Mouse (Mus musculus): ENCODE results near the gene Cnn3. TPM values are rescaled to one million over a fixed set of nuclear protein-coding genes. Genes with fewer than 3 reads are reported as not detected.

Cnn3 gene
- polyA plus RNA-seq, 1 experiment from 2014 or later = 627 TPM

- H3K4me1 ChIP-seq = peaks cover 26% of the 10 kb centered on the region
- no peaks in the 10 kb centered on the region for H3K36me3 ChIP-seq
- peak; percentile 89 for ATAC-seq (ENCODE audit: borderline replicate concordance, extremely low read depth, low FRiP score, low TSS enrichment)
- H3K4me2 ChIP-seq = peak overlapping the region; percentile 90
- under 1% methylated on average over 85 of the region's 93 CpGs for WGBS
- H3K27ac ChIP-seq = peak overlapping the region; percentile 97
- peaks cover 13% of the 10 kb centered on the region; the same call in 1 of the 2 replicates for H3K27me3 ChIP-seq
- no peaks in the 10 kb centered on the region for H3K9me3 ChIP-seq
- H3K9ac ChIP-seq = peak overlapping the region; percentile 95
- H3K4me3 ChIP-seq = peak overlapping the region; percentile 88
Observed at GRCm38 (mm10) chr3:121426621-121427519, 573 bp downstream of the Cnn3 start.

- Histone ChIP-seq H3K4me2 (peak overlapping the region; percentile 90), H3K27me3 (peaks cover 13% of the 10 kb centered on the region; the same call in 1 of the 2 replicates), H3K27ac (peak overlapping the region; percentile 97), H3K9me3 (no peaks in the 10 kb centered on the region), H3K9ac (peak overlapping the region; percentile 95), H3K4me3 (peak overlapping the region; percentile 88), H3K36me3 (no peaks in the 10 kb centered on the region), H3K4me1 (peaks cover 27% of the 10 kb centered on the region)
- under 1% methylated on average over 13 of the region's 13 CpGs for WGBS
- ATAC-seq (ENCODE audit: borderline replicate concordance, extremely low read depth, low FRiP score, low TSS enrichment) = peak; percentile 55; the same call in 1 of the 2 replicates
Observed at GRCm38 (mm10) chr3:121427520-121427908, 1.2 kb downstream of the Cnn3 start.

DNA sequence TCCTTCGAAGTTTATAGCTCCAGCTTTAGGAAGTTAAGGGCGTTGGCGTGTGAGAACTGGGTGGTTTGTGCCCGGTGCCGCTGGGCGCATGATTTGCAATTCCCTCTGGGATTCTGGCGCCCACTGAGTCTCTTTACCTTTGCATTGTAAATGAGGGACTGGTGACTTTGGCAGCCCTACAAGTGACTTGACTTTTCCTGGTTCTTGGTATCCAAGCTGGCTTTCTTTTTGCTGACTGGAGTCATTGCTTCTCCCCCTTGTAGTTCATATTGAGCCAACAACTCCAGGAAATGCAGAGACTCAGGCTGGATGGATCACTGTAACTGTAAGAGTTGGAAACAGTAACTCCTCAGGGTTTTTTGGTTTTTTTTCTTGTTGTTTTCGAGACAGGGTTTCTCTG, 1.9 kb downstream of the Cnn3 start:
- H3K4me3 ChIP-seq = peak overlapping the region; percentile 88
- no peak for ATAC-seq (ENCODE audit: borderline replicate concordance, extremely low read depth, low FRiP score, low TSS enrichment)
- peak overlapping the region; percentile 90 for H3K4me2 ChIP-seq
- 5% methylated on average over 8 of the region's 8 CpGs for WGBS
- H3K9ac ChIP-seq = peak overlapping the region; percentile 95
- H3K27me3 ChIP-seq = peaks cover 11% of the 10 kb centered on the region; the same call in 1 of the 2 replicates
- no peaks in the 10 kb centered on the region for H3K36me3 ChIP-seq
- peaks cover 33% of the 10 kb centered on the region for H3K4me1 ChIP-seq
- H3K9me3 ChIP-seq = no peaks in the 10 kb centered on the region
- peak overlapping the region; percentile 97 for H3K27ac ChIP-seq

DNA sequence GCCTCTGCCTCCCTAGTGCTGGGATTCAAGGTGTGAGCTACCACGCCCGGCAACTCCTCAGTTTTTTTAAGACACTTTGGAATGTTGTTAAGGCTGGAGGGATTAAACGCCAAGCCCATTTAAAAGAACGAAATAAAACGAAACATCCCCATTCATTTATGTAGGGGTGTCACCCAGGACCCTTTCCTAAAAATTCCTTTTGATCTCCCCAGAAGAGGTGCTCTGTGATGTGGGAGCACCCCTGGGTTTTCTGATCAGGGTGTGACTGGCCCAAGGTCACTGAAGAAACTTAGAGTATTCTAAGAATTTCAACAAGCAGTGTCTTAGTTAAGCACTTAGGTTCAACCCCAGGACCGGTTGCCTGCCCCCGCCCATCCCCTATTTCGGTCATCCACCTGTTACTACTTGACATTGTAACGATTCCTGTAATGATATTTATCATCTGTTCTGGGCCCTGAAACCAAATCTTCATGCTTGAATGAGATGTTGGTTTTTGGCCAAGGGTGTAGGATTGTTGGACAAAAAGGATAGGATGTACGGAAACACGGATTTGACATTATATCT, 2.5 kb downstream of the Cnn3 start:
- Histone ChIP-seq H3K4me1 (peaks cover 39% of the 10 kb centered on the region), H3K27me3 (0 out of 2 replicates have a peak, but pooled peaks cover 8% of the 10 kb centered on the region), H3K9me3 (no peaks in the 10 kb centered on the region), H3K27ac (no peak overlapping the region), H3K9ac (peak overlapping the region; percentile 95), H3K4me3 (peak overlapping the region; percentile 88), H3K36me3 (no peaks in the 10 kb centered on the region), H3K4me2 (peak overlapping the region; percentile 90)
- no peak for ATAC-seq (ENCODE audit: borderline replicate concordance, extremely low read depth, low FRiP score, low TSS enrichment)
- WGBS = 40% methylated on average over 11 of the region's 11 CpGs

DNA sequence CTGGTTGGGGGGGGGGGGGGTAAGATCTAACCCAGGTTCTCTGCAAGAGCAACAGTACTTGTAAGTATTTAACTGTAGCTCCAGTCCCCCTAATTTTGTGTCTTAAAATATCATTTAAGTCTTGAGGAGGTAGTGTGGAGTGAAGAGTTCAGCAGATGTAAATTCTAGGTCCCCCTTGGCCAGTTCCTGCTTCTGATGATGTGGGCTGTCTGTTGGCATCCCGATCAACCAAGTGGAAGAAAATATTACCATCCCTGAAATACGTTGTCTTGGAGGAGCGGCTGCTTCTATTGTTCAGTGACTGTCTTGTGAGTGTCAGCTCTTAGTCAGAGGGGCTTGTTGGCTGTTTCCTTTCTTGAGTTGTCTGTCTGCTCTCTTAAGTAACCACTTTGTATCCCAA, 3.2 kb downstream of the Cnn3 start:
- Histone ChIP-seq H3K4me1 (peaks cover 46% of the 10 kb centered on the region), H3K9me3 (no peaks in the 10 kb centered on the region), H3K9ac (no peak overlapping the region), H3K4me3 (no peak overlapping the region; the same call in none of the 2 replicates), H3K4me2 (peak overlapping the region; percentile 90), H3K36me3 (no peaks in the 10 kb centered on the region), H3K27ac (peak overlapping the region; percentile 16; the same call in 1 of the 2 replicates), H3K27me3 (0 out of 2 replicates have a peak, but pooled peaks cover 5% of the 10 kb centered on the region)
- ATAC-seq (ENCODE audit: borderline replicate concordance, extremely low read depth, low FRiP score, low TSS enrichment) = no peak
- WGBS = 46% methylated on average over 3 of the region's 3 CpGs

DNA sequence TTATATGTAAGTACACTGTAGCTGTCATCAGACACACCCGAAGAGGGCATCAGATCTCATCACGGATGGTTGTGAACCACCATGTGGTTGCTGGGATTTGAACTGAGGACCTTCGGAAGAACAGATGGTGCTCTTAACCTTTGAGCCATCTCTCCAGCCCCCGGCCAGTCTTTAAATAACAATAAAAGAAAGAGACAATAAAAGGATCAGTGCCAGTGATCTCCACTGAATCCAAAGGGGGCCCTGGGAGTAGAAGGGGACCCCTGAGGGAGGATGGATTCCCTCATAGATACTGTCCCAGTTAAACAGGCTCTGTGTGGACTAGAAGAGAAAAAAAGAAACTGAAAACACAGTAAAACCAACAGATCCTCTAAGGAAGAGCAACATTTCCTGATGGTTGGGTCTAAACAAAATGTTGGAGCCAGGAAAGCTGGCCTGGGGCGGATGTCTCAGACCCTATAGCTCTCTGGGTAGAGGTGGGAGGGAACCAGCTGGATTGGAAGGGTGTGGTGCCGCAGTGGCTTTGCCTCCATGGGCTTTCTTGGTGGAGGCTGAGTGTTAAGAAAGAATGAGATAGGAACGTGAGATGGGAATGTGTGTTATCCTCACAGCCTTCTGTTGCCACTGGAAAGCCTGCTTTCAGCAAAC, 4.1 kb downstream of the Cnn3 start:
- H3K4me3 ChIP-seq = no peak overlapping the region
- no peak overlapping the region for H3K9ac ChIP-seq
- no peaks in the 10 kb centered on the region for H3K27me3 ChIP-seq
- ATAC-seq (ENCODE audit: borderline replicate concordance, extremely low read depth, low FRiP score, low TSS enrichment) = no peak
- H3K9me3 ChIP-seq = no peaks in the 10 kb centered on the region
- H3K36me3 ChIP-seq = no peaks in the 10 kb centered on the region
- H3K27ac ChIP-seq = peak overlapping the region; percentile 29; the same call in 1 of the 2 replicates
- peaks cover 55% of the 10 kb centered on the region for H3K4me1 ChIP-seq
- WGBS = 59% methylated on average over 7 of the region's 7 CpGs
- peak overlapping the region; percentile 90 for H3K4me2 ChIP-seq

DNA sequence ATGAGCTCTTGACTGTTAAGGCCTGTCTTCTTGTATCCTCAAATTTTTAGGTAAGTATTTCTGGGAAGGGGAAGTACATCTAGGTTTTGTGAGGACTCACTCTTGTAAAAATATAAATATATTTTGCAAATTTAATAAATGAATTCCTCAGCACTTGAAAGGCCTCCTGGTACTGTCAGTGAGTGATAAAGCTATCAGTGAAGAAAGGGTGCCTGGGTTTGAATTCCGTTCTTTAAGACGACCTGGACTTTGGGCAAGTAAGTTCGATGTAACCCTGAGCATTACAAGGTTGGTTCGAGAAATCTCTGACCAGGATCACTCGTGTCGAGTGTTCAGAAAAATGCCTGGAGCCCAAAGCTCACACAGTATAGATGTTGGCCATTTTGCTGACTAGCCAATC, 7.1 kb downstream of the Cnn3 start:
- Histone ChIP-seq H3K4me1 (peaks cover 68% of the 10 kb centered on the region), H3K4me2 (no peak overlapping the region), H3K27ac (peak overlapping the region; percentile 25; the same call in 1 of the 2 replicates), H3K27me3 (no peaks in the 10 kb centered on the region), H3K9ac (no peak overlapping the region), H3K36me3 (no peaks in the 10 kb centered on the region), H3K9me3 (no peaks in the 10 kb centered on the region), H3K4me3 (no peak overlapping the region)
- WGBS = 73% methylated on average over 6 of the region's 6 CpGs
- ATAC-seq (ENCODE audit: borderline replicate concordance, extremely low read depth, low FRiP score, low TSS enrichment) = no peak

- Histone ChIP-seq H3K27me3 (no peaks in the 10 kb centered on the region), H3K27ac (peak overlapping the region; percentile 25), H3K9me3 (no peaks in the 10 kb centered on the region), H3K4me2 (peak overlapping the region; percentile 0; the same call in 1 of the 2 replicates), H3K36me3 (no peaks in the 10 kb centered on the region), H3K4me1 (peaks cover 68% of the 10 kb centered on the region), H3K4me3 (no peak overlapping the region), H3K9ac (no peak overlapping the region; the same call in 1 of the 2 replicates)
- 36% methylated on average over 8 of the region's 8 CpGs for WGBS
- ATAC-seq (ENCODE audit: borderline replicate concordance, extremely low read depth, low FRiP score, low TSS enrichment) = peak; percentile 35; the same call in 1 of the 2 replicates
Observed at GRCm38 (mm10) chr3:121433968-121434533, 7.8 kb downstream of the Cnn3 start.

DNA sequence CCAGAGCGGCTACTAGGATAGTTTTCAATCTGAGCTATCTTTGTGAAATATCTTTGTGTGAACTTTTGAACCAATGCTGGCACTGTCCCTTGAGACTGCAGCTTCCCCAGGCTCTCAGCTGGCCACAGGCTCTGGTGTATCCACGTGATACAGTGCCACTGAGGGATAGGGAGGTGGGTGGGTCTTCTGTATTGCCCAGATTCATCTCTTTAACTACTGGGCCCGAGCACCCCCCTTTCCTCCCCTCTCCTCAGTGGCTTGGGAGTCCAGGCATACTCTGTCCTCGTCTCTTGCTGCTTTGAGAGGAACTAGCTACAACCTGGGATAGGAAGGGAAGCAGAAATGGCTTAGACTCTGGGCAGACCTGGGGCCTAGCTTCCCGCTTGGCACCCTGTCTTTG, 9.0 kb downstream of the Cnn3 start:
- no peak overlapping the region for H3K27ac ChIP-seq
- peaks cover 69% of the 10 kb centered on the region for H3K4me1 ChIP-seq
- no peak overlapping the region for H3K9ac ChIP-seq
- WGBS = 66% methylated on average over 5 of the region's 5 CpGs
- ATAC-seq (ENCODE audit: borderline replicate concordance, extremely low read depth, low FRiP score, low TSS enrichment) = no peak
- no peak overlapping the region for H3K4me2 ChIP-seq
- no peaks in the 10 kb centered on the region for H3K9me3 ChIP-seq
- H3K36me3 ChIP-seq = no peaks in the 10 kb centered on the region
- no peaks in the 10 kb centered on the region for H3K27me3 ChIP-seq
- no peak overlapping the region for H3K4me3 ChIP-seq

- Histone ChIP-seq H3K27me3 (no peaks in the 10 kb centered on the region), H3K9ac (no peak overlapping the region), H3K27ac (no peak overlapping the region), H3K4me2 (no peak overlapping the region), H3K36me3 (0 out of 2 replicates have a peak, but pooled peaks cover 2% of the 10 kb centered on the region), H3K9me3 (no peaks in the 10 kb centered on the region), H3K4me3 (no peak overlapping the region), H3K4me1 (peaks cover 79% of the 10 kb centered on the region)
- no peak for ATAC-seq (ENCODE audit: borderline replicate concordance, extremely low read depth, low FRiP score, low TSS enrichment)
- WGBS = 63% methylated on average over 7 of the region's 7 CpGs
Observed at GRCm38 (mm10) chr3:121437070-121437469, 10.8 kb downstream of the Cnn3 start.

- Histone ChIP-seq H3K9ac (no peak overlapping the region), H3K9me3 (no peaks in the 10 kb centered on the region), H3K4me3 (no peak overlapping the region), H3K4me1 (peaks cover 74% of the 10 kb centered on the region), H3K36me3 (0 out of 2 replicates have a peak, but pooled peaks cover 3% of the 10 kb centered on the region), H3K4me2 (no peak overlapping the region), H3K27ac (no peak overlapping the region), H3K27me3 (no peaks in the 10 kb centered on the region)
- no peak for ATAC-seq (ENCODE audit: borderline replicate concordance, extremely low read depth, low FRiP score, low TSS enrichment)
- WGBS = 61% methylated on average over 7 of the region's 7 CpGs
Observed at GRCm38 (mm10) chr3:121437996-121438395, 11.7 kb downstream of the Cnn3 start.
